Mouse (Mus musculus) 3T3-L1 (cell line): ENCODE results near the gene Lpar5.
A peak's percentile ranks its signal among the peaks of the same experiment; 100 is the strongest.
"Not testable (repeated sequence)": the region's sequence is repeated elsewhere in the genome, so short reads cannot be mapped to it uniquely, and the experiment has no call there.

Experiments used
- DNase-seq: peaks from one replicate; pipeline ENCODE4 v3.0.0-alpha.2; 2015; ENCODE audit warnings: low read depth, low spot score

The Lpar5 gene

GRCm38 (mm10) chr6:125067571-125067995 lies at the start of gene Lpar5:
TSS of gene Lpar5 (plus strand) at chr6:125067920.
- DNase-seq = no peak

- DNase-seq = peak; percentile 57
Observed at GRCm38 (mm10) chr6:125030532-125030931, 37.2 kb upstream of the Lpar5 start.

DNA sequence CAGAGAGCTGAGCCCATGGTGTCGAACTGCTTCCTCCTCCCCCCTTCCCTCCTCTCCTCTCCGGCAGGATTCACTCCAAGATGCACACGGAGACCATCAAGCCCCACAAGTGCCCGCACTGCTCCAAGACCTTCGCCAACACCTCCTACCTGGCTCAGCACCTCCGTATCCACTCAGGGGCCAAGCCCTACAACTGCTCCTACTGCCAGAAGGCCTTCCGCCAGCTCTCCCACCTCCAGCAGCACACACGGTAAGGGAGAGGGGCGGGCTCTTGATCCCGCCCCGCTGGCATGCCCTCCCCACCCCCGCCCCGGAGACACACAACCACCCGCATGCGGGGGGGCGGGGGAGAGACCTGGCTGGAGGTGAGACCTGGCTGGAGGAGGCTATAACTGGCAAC lies 36.1 kb upstream of the Lpar5 start:
- DNase-seq = no peak

DNA sequence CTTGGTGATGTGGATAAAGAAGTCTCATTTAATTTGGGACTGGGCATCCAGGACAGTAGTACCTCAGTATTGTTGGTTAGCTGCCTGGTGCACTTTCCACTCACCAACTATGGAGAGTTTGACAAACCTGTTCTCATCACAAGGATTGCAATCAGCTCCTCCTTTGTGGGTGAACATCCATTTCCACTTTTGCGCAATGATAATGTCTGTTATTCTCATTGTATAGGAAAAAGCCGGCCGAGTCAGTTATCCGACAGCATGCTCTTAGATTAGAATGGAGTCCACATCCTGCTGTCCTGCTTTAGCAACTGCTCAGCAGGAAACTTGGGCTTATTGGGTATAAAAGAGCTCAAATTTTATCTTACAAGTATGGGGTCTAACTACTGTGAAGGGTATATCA lies 29.1 kb upstream of the Lpar5 start:
- DNase-seq = no peak

GRCm38 (mm10) chr6:125039131-125039530 lies 28.6 kb upstream of the Lpar5 start:
- DNase-seq = no peak

- DNase-seq = peak; percentile 100
Observed at GRCm38 (mm10) chr6:125039533-125040153, 28.1 kb upstream of the Lpar5 start, which contains the start of gene Ing4. TSS of gene Ing4 (plus strand) at chr6:125039760.

DNA sequence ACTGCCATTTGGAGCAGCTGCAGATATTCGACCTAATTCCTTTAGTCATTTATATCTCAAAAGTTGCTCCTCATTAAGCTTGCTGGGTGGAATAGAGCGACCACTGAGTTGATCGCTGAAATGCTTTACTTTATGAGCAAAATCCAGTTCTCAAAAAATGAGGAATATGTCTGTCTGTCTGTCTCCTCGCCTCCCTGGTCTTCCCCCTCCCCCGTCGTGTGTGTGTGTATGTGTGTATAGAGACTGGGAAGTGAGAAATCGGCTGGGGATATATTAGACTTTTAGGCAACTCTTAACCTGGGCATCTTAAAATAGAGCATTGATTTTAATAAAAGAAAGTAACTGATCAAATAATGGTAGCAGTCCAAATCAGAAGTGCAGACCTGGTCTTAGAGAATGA lies 27.5 kb upstream of the Lpar5 start:
- no peak for DNase-seq

GRCm38 (mm10) chr6:125041047-125041446 lies 26.7 kb upstream of the Lpar5 start:
- peak; percentile 74 for DNase-seq

- DNase-seq = no peak
Observed at GRCm38 (mm10) chr6:125042081-125042480, 25.6 kb upstream of the Lpar5 start.

GRCm38 (mm10) chr6:125046691-125047090 lies 21.0 kb upstream of the Lpar5 start:
- peak; percentile 94 for DNase-seq

- DNase-seq = no peak
Observed at GRCm38 (mm10) chr6:125049678-125050077, 18.0 kb upstream of the Lpar5 start, which contains the start of gene Acrbp. TSS of gene Acrbp (plus strand) at chr6:125049689.

GRCm38 (mm10) chr6:125051237-125051636 lies 16.5 kb upstream of the Lpar5 start:
- peak; percentile 51 for DNase-seq

DNA sequence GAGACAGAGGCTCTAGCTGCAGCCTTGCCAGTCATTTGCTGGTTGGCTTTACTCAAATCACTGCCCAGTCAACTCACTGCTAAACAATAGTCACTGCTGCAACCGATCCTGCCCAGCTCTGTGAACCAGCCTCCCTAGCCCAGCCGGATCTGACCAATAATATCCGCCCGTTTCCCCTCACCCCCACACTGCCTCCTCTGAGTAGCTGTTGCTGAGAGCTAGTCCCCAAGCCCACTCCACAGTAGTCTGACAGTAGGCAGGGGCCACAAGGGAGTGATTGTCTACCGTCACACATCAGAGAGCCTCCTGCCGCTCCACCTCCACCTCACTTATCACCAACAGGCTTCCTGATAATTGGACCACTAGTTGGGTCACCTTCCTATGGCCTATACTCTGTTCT lies 6.2 kb upstream of the Lpar5 start:
- DNase-seq = no peak

- no peak for DNase-seq
Observed at GRCm38 (mm10) chr6:125062511-125062910, 5.2 kb upstream of the Lpar5 start.

GRCm38 (mm10) chr6:125063906-125064305 lies 3.8 kb upstream of the Lpar5 start:
- no peak for DNase-seq

DNA sequence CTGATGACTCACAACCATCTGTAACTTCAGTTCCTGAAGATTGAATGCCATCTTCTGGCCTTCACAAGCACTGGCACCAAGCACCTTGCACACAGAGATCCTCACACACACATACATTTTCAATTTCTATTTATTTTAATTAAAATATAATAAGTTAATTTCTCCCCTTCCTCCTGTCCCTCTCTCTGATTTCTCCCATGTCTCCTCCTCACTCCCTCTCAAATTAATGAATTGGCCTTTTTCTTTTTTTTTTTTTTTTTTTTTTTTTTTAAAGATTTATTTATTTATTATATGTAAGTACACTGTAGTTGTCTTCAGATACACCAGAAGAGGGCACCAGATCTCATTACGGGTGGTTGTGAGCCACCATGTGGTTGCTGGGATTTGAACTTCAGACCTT lies 2.5 kb upstream of the Lpar5 start:
- DNase-seq = not testable (repeated sequence)

- DNase-seq = no peak
Observed at GRCm38 (mm10) chr6:125071170-125071895, 3.6 kb downstream of the Lpar5 start.

DNA sequence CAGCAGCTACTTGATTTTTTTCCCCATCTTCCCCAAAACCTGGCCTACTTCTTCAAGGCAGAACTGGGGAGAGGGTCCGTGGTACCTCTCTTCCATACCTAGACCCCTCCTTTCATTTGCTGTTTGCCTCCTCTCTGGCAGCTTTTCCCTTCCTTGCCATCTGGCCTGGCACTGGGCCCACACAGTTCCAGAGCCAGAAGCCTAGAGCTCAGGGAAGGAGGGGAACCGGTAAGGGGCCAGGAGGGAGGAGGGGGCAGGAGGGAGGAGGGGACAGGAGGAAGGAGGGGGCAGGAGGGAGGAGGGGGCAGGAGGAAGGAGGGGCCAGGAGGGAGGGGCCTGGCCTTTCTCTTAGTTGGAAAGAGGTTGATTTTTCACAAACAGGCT lies 4.2 kb downstream of the Lpar5 start:
- no peak for DNase-seq

DNA sequence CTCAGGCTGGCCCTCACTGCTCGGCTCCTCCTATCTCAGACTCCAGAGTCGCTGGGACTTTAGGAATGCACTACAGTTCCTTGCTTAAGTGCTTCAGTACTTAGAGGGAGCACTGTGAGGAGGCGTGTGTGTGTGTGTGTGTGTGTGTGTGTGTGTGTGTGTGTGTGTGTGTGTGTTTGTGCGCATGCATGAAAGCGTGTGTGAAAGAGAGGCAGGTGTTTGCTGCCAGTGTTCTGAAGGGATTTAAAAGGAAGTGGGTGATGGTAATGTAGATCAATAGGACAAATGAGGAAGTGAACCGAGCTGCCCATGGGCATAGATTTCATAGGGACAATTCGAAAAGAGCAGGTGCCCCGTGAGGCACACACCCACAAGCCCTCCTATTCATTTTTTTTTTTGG lies 6.1 kb downstream of the Lpar5 start:
- no peak for DNase-seq

DNA sequence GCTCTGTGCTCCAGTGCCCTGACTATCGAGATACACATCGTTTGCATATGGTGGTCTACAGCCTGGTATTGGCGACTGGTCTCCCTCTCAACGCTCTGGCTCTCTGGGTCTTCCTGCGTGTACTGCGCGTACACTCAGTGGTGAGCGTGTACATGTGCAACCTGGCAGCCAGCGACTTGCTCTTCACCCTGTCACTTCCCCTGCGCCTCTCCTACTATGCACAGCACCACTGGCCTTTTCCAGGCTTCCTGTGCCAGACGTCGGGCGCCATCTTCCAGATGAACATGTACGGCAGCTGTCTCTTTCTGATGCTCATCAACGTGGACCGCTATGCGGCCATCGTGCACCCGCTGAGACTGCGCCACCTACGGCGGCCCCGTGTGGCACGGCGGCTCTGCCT lies 13.7 kb downstream of the Lpar5 start:
- no peak for DNase-seq

DNA sequence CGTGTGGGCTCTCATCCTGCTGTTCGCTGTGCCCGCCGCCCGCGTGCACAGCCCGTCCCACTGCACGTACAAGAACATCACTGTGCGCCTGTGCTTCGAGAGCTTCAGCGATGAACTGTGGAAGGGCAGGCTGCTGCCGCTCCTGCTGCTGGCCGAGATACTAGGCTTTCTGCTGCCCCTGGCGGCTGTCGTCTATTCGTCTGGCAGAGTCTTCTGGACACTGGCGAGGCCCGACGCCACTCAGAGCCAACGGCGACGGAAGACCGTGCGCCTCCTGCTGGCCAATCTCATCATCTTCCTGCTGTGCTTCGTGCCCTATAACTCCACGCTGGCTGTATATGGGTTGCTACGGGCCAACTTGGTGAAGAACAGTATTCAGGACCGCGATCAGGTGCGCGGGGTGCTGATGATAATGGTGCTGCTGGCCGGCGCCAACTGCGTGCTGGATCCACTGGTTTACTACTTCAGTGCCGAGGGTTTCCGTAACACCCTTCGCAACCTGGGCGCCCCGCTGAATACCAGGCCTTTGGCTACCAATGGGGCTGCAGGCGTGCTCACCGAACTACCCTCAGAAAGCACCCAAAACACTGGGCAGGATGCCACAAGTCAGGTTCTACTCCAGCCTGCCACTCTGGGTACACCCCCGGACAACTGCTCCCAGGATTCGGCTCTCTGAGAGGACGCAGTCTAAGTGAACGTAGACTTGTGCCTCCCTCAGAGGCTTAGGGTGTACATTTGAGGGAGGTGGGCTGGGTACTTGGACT lies 14.3 kb downstream of the Lpar5 start:
- peak; percentile 72 for DNase-seq

DNA sequence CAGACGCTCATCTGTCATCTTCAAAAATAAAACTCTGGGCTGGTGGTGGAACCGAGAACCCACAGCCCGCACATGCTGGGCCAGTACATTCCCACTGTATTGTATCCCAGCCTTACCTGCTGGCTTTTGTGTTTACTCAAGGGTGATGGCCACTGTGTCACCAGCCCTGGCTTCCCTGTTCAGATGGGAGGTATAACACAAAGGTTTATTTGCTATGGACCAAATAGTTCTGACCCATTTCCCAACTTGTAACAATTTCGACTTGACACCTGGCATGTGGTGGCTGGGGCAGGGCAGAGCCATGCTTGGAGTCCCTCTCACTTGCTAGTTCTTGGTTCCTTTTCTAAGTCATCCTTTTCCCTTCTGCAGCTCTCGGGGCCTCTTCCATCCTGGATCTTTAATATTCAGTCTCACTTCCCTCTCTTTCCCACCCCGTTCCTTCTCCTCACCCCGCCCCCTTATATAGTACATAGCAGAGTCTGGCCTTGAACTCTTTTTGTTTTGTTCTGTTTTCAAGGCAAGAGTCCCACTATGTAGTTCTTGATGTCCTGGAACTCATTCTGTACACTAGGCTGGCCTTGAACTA lies 15.2 kb downstream of the Lpar5 start:
- DNase-seq = no peak
